ENCODE assay signal across 8 mouse cellular contexts in genomic region chr15:102243229-102244190, GRCm38 (mm10). TPM values are rescaled to one million over a fixed set of nuclear protein-coding genes. Genes with fewer than 3 reads are reported as not detected.
DNase-seq lines count a peak whose midpoint lies in the region; ATAC-seq and TF ChIP-seq lines count a peak whose summit lies in the region.

No protein-coding gene starts in this region.

- 5% methylated on average over 22 of the region's 22 CpGs for WGBS in embryonic facial prominence, embryonic 15.5 days
- WGBS in hindbrain, embryonic 11.5 days: 9% methylated on average over 21 of the region's 22 CpGs
- 21% methylated on average over 22 of the region's 22 CpGs for WGBS in liver, adult 2 months

- peak overlapping the region; percentile 50 for H3K4me3 ChIP-seq in embryonic facial prominence, embryonic 15.5 days (replicated peaks)
- H3K4me3 ChIP-seq in hindbrain, embryonic 11.5 days (ENCODE audit: low read depth, low read length): 0 out of 2 replicates have a peak overlapping the region, but pooled peaks have one; percentile 13
- peak overlapping the region; percentile 40 for H3K4me3 ChIP-seq in liver, adult 2 months (ENCODE audit: insufficient read depth, low read depth, low read length)

- H3K36me3 ChIP-seq in embryonic facial prominence, embryonic 15.5 days: peaks cover 33% of the 10 kb centered on the region
- no peaks in the 10 kb centered on the region for H3K36me3 ChIP-seq in hindbrain, embryonic 11.5 days (ENCODE audit: control insufficient read depth, insufficient read depth, low read length)
- H3K36me3 ChIP-seq in liver, adult 2 months (ENCODE audit: control insufficient read depth, insufficient read depth, low read length): no peaks in the 10 kb centered on the region; the same call in 1 of the 2 replicates

- H3K27ac ChIP-seq in embryonic facial prominence, embryonic 15.5 days (replicated peaks): peak overlapping the region; percentile 96
- no peak overlapping the region for H3K27ac ChIP-seq in hindbrain, embryonic 11.5 days (ENCODE audit: low read depth, low read length)
- peak overlapping the region; percentile 79 for H3K27ac ChIP-seq in liver, adult 2 months (replicated peaks; ENCODE audit: insufficient read depth, low read depth, low read length)

- H3K9me3 ChIP-seq in embryonic facial prominence, embryonic 15.5 days (replicated peaks): no peaks in the 10 kb centered on the region
- H3K9me3 ChIP-seq in hindbrain, embryonic 11.5 days (ENCODE audit: control insufficient read depth, low read length): no peaks in the 10 kb centered on the region

- H3K27me3 ChIP-seq in embryonic facial prominence, embryonic 15.5 days: no peaks in the 10 kb centered on the region
- peaks cover 57% of the 10 kb centered on the region for H3K27me3 ChIP-seq in hindbrain, embryonic 11.5 days (ENCODE audit: control insufficient read depth, insufficient read depth, low read length)
- no peaks in the 10 kb centered on the region for H3K27me3 ChIP-seq in liver, adult 2 months (ENCODE audit: control insufficient read depth, insufficient read depth, low read length)

- TF ChIP-seq POLR2A in liver, adult 2 months (IDR thresholded peaks at IDR 0.05; ENCODE audit: extremely low read depth, insufficient read depth, low read length): no peak

- H3K79me2 ChIP-seq in liver, adult 2 months (ENCODE audit: control insufficient read depth, insufficient read depth, low read length): no peaks in the 10 kb centered on the region

- DNase-seq in urinary bladder, postnatal 14 days (ENCODE audit: low spot score): peak; percentile 87
- DNase-seq in urinary bladder, postnatal 10 days (ENCODE audit: low spot score): no peak
- peak; percentile 31 for DNase-seq in hindbrain, embryonic 11.5 days (ENCODE audit: low spot score)
- peak; percentile 46 for DNase-seq in liver, adult 2 months (ENCODE audit: extremely low read depth, low read depth, low spot score)
- DNase-seq in cerebellum, postnatal 36 days: no peak
- DNase-seq in thymus, adult 18-20 months: no peak

- peaks cover 46% of the 10 kb centered on the region for H3K4me1 ChIP-seq in embryonic facial prominence, embryonic 15.5 days
- H3K4me1 ChIP-seq in hindbrain, embryonic 11.5 days (replicated peaks; ENCODE audit: control insufficient read depth, insufficient read depth, low read length): peaks cover 19% of the 10 kb centered on the region
- peaks cover 8% of the 10 kb centered on the region; the same call in 1 of the 2 replicates for H3K4me1 ChIP-seq in liver, adult 2 months (ENCODE audit: control insufficient read depth, insufficient read depth, low read length)

- peak overlapping the region; percentile 28; the same call in 1 of the 2 replicates for H3K9ac ChIP-seq in embryonic facial prominence, embryonic 15.5 days
- H3K9ac ChIP-seq in hindbrain, embryonic 11.5 days (ENCODE audit: low read depth, low read length): no peak overlapping the region
- peak overlapping the region; percentile 42 for H3K9ac ChIP-seq in liver, adult 2 months (ENCODE audit: low read depth, low read length)

- H3K4me2 ChIP-seq in embryonic facial prominence, embryonic 15.5 days (replicated peaks): peak overlapping the region; percentile 76
- H3K4me2 ChIP-seq in hindbrain, embryonic 11.5 days (replicated peaks; ENCODE audit: low read depth, low read length): peak overlapping the region; percentile 18; the same call in 1 of the 2 replicates

- no peak for ATAC-seq in embryonic facial prominence, embryonic 15.5 days (ENCODE audit: insufficient number of reproducible peaks, low FRiP score, low TSS enrichment, low read depth)
- ATAC-seq in hindbrain, embryonic 11.5 days (ENCODE audit: low FRiP score): no peak
- peak; percentile 76 for ATAC-seq in monocyte, adult 5-6 weeks (replicated peaks; ENCODE audit: insufficient number of reproducible peaks, low FRiP score, low TSS enrichment, poor library complexity, severe bottlenecking)

- no peak for TF ChIP-seq CTCF in liver, adult 2 months (IDR thresholded peaks at IDR 0.05; ENCODE audit: low read depth, low read length)

RNA-seq across cellular contexts. Expression of gene Itgb7, which starts 11.8 kb away (rescaled TPM):
- 5.8 and 6.8 TPM in 2 replicates for polyA plus RNA-seq in embryonic facial prominence, embryonic 15.5 days (2015; fragmentation: Nextera tagmentation; extraction: Ambion mirVana)
- 1.0 and 1.1 TPM in 2 replicates for polyA plus RNA-seq in hindbrain, embryonic 11.5 days (2014; fragmentation: Nextera tagmentation; extraction: Ambion mirVana)
- total RNA-seq in liver, adult 2 months (2014; rRNA removed): 1.3 and 2.2 TPM in 2 replicates
- 1.7 and 1.8 TPM in 2 replicates for polyA plus RNA-seq in liver, adult 2 months (2012; rRNA removed)
- 533 to 618 TPM (median 601 TPM) in 3 replicates for total RNA-seq in monocyte, adult 5-6 weeks (2017)

RNA-seq across cellular contexts. Expression of gene Rarg, which starts 13.8 kb away (rescaled TPM):
- polyA plus RNA-seq in embryonic facial prominence, embryonic 15.5 days (2015; fragmentation: Nextera tagmentation; extraction: Ambion mirVana): 112 and 123 TPM in 2 replicates
- polyA plus RNA-seq in hindbrain, embryonic 11.5 days (2014; fragmentation: Nextera tagmentation; extraction: Ambion mirVana): 20.3 and 21.7 TPM in 2 replicates
- total RNA-seq in liver, adult 2 months (2014; rRNA removed): 1.5 and 2.0 TPM in 2 replicates
- polyA plus RNA-seq in liver, adult 2 months (2012; rRNA removed): 5.3 and 6.0 TPM in 2 replicates
- 18.8 to 30.0 TPM (median 26.6 TPM) in 3 replicates for total RNA-seq in monocyte, adult 5-6 weeks (2017)

RNA-seq across cellular contexts. Expression of gene Gm9918, which starts 26.9 kb away (rescaled TPM):
- polyA plus RNA-seq in embryonic facial prominence, embryonic 15.5 days (2015; fragmentation: Nextera tagmentation; extraction: Ambion mirVana): 1.6 and 1.7 TPM in 2 replicates
- polyA plus RNA-seq in hindbrain, embryonic 11.5 days (2014; fragmentation: Nextera tagmentation; extraction: Ambion mirVana): 0.15 TPM in 2 replicates
- total RNA-seq in liver, adult 2 months (2014; rRNA removed): not detected in 2 replicates
- polyA plus RNA-seq in liver, adult 2 months (2012; rRNA removed): 0.05 TPM in 1 of 2 replicates, not detected in the other
- not detected in 3 replicates for total RNA-seq in monocyte, adult 5-6 weeks (2017)

RNA-seq across cellular contexts. Expression of gene Mfsd5, which starts 35.7 kb away (rescaled TPM):
- polyA plus RNA-seq in embryonic facial prominence, embryonic 15.5 days (2015; fragmentation: Nextera tagmentation; extraction: Ambion mirVana): 84.0 and 88.6 TPM in 2 replicates
- polyA plus RNA-seq in hindbrain, embryonic 11.5 days (2014; fragmentation: Nextera tagmentation; extraction: Ambion mirVana): 51.6 and 57.0 TPM in 2 replicates
- total RNA-seq in liver, adult 2 months (2014; rRNA removed): 8.5 and 10.1 TPM in 2 replicates
- polyA plus RNA-seq in liver, adult 2 months (2012; rRNA removed): 44.3 and 51.4 TPM in 2 replicates
- total RNA-seq in monocyte, adult 5-6 weeks (2017): 30.1 to 39.1 TPM (median 34.0 TPM) in 3 replicates

RNA-seq across cellular contexts. Expression of gene Csad, which starts 39.0 kb away (rescaled TPM):
- polyA plus RNA-seq in embryonic facial prominence, embryonic 15.5 days (2015; fragmentation: Nextera tagmentation; extraction: Ambion mirVana): 99.1 and 106 TPM in 2 replicates
- polyA plus RNA-seq in hindbrain, embryonic 11.5 days (2014; fragmentation: Nextera tagmentation; extraction: Ambion mirVana): 23.5 and 27.9 TPM in 2 replicates
- 47.6 and 449 TPM in 2 replicates for total RNA-seq in liver, adult 2 months (2014; rRNA removed)
- polyA plus RNA-seq in liver, adult 2 months (2012; rRNA removed): 107 and 123 TPM in 2 replicates
- total RNA-seq in monocyte, adult 5-6 weeks (2017): 4.1 to 11.2 TPM (median 8.1 TPM) in 3 replicates

Comparison
In these comparisons a context has a peak if more than half of its experiments do, and no peak if none do; other contexts are left out.
1. DNase-seq: peak in urinary bladder, postnatal 14 days (single experiment), hindbrain, embryonic 11.5 days (single experiment) and liver, adult 2 months (single experiment); none in urinary bladder, postnatal 10 days (single experiment), cerebellum, postnatal 36 days (0 of 2) and thymus, adult 18-20 months (0 of 2).
2. Peak in every context shown above with its lines, with median percentiles within 50 percentile points of each other: H3K4me3 ChIP-seq.